Mouse (Mus musculus): ENCODE data around the gene Carns1.

- no peak for TF ChIP-seq E2F4 (IDR thresholded peaks at IDR 0.05; ENCODE audit: insufficient replicate concordance, low read depth, low read length)
- TF ChIP-seq KAT2A (IDR thresholded peaks at IDR 0.05; ENCODE audit: insufficient replicate concordance, low read length), result no peak
- no peak for TF ChIP-seq CTCF (conservative IDR thresholded peaks at IDR 0.05 in 1 of 2, IDR thresholded peaks at IDR 0.05 in 1 of 2; ENCODE audit: low read depth in 2 of 2, low read length in 2 of 2)
- no peak for TF ChIP-seq EP300 (IDR thresholded peaks at IDR 0.05; ENCODE audit: low read length)
- TF ChIP-seq USF2 (conservative IDR thresholded peaks at IDR 0.05; ENCODE audit: low read depth, low read length), result no peak
- TF ChIP-seq POLR2A (IDR thresholded peaks at IDR 0.05; ENCODE audit: low read depth, low read length), result no peak
- no peak for TF ChIP-seq ZNF384 (IDR thresholded peaks at IDR 0.05; ENCODE audit: low read depth, low read length)
- TF ChIP-seq SIN3A (IDR thresholded peaks at IDR 0.05; ENCODE audit: low read length), result no peak
- TF ChIP-seq ETS1 (conservative IDR thresholded peaks at IDR 0.05; ENCODE audit: low read depth, low read length), result no peak
- no peak for TF ChIP-seq NELFE (IDR thresholded peaks at IDR 0.05; ENCODE audit: low read depth, low read length)
- no peak for TF ChIP-seq MAX (IDR thresholded peaks at IDR 0.05; ENCODE audit: low read length)
- TF ChIP-seq CHD2 (IDR thresholded peaks at IDR 0.05; ENCODE audit: low read length), result no peak
- TF ChIP-seq TCF12 (IDR thresholded peaks at IDR 0.05; ENCODE audit: low read depth, low read length), result no peak
- no peak for TF ChIP-seq NRF1 (IDR thresholded peaks at IDR 0.05; ENCODE audit: low read depth, low read length)
Observed at GRCm38 (mm10) chr19:4114551-4114950, 60.7 kb downstream of the Carns1 start.
